Mouse (Mus musculus) cortical plate, adult 2 months (tissue): ENCODE measurements at regions not wholly inside any gene's neighbourhood (a gene's known extent, or its start where the extent isn't known, plus 50 kb on each side); places are given as distances from the start of the nearest gene placed in this dataset.

Source experiments
- CTCF ChIP-seq: fragments of 200-500 bp; IDR thresholded peaks from 2 replicates; pipeline ENCODE4 v1.5.1; 2011; ENCODE audit warnings: mild to moderate bottlenecking, control low read depth, low read length; ENCODE audit not compliant: insufficient read depth; ENCODE audit errors: extremely low read depth
- POLR2A ChIP-seq: fragments of 200-500 bp; IDR thresholded peaks from 2 replicates; pipeline ENCODE4 v1.6.1; 2011; ENCODE audit warnings: mild to moderate bottlenecking, low read length, control low read depth; ENCODE audit not compliant: insufficient read depth; ENCODE audit errors: extremely low read depth

- TF ChIP-seq CTCF (no peak), POLR2A (no peak)
Measured at GRCm38 (mm10) chr12:70628384-70629365, 175.8 kb downstream of the Tmx1 start.
